16 mouse cellular contexts compared by ENCODE assay signal in genomic region chr11:8881521-8881920, GRCm38 (mm10).
DNase-seq lines count a peak whose midpoint lies in the region; ATAC-seq and TF ChIP-seq lines count a peak whose summit lies in the region.
"Had no signal": no experiment of that assay in that cellular context is flagged by ENCODE, and none has a peak within 500 bp of the region (broad histone marks: within the 10 kb centered on the region; RNA-seq: fewer than 3 reads in every experiment).

No protein-coding gene starts in this region.

- no peak for TF ChIP-seq EP300 in lung, postnatal 0 days (IDR thresholded peaks at IDR 0.05)

- H3K27me3 ChIP-seq in hindbrain, postnatal 0 days (ENCODE audit: insufficient read depth, low read length): no peaks in the 10 kb centered on the region
- H3K27me3 ChIP-seq in hindbrain, embryonic 11.5 days (ENCODE audit: control insufficient read depth, insufficient read depth, low read length): no peaks in the 10 kb centered on the region
- no peaks in the 10 kb centered on the region for H3K27me3 ChIP-seq in lung, postnatal 0 days (replicated peaks; ENCODE audit: insufficient read depth, low read length)
- peaks cover 3% of the 10 kb centered on the region for H3K27me3 ChIP-seq in G1E (ENCODE audit: insufficient read depth, low read length)
- H3K27me3 ChIP-seq: embryonic facial prominence, embryonic 13.5 days; hindbrain, embryonic 12.5 days; limb, embryonic 13.5 days had no signal

- no peaks in the 10 kb centered on the region for H3K4me1 ChIP-seq in hindbrain, postnatal 0 days (ENCODE audit: insufficient read depth, low read length)
- no peaks in the 10 kb centered on the region for H3K4me1 ChIP-seq in hindbrain, embryonic 11.5 days (replicated peaks; ENCODE audit: control insufficient read depth, insufficient read depth, low read length)
- no peaks in the 10 kb centered on the region for H3K4me1 ChIP-seq in lung, postnatal 0 days (ENCODE audit: insufficient read depth, low read depth, low read length)
- H3K4me1 ChIP-seq in G1E (ENCODE audit: insufficient read depth, low read depth, low read length): no peaks in the 10 kb centered on the region
- H3K4me1 ChIP-seq: embryonic facial prominence, embryonic 13.5 days; hindbrain, embryonic 12.5 days; limb, embryonic 13.5 days had no signal

- H3K9ac ChIP-seq in hindbrain, postnatal 0 days (replicated peaks; ENCODE audit: low read length): no peak overlapping the region
- no peak overlapping the region for H3K9ac ChIP-seq in hindbrain, embryonic 11.5 days (ENCODE audit: low read depth, low read length)
- H3K9ac ChIP-seq in lung, postnatal 0 days (replicated peaks; ENCODE audit: low read depth): no peak overlapping the region
- H3K9ac ChIP-seq: embryonic facial prominence, embryonic 13.5 days; hindbrain, embryonic 12.5 days; limb, embryonic 13.5 days had no signal

- no peak overlapping the region for H3K27ac ChIP-seq in hindbrain, postnatal 0 days
- no peak overlapping the region for H3K27ac ChIP-seq in hindbrain, embryonic 11.5 days (ENCODE audit: low read depth, low read length)
- H3K27ac ChIP-seq in lung, postnatal 0 days (ENCODE audit: low read length): no peak overlapping the region
- H3K27ac ChIP-seq: embryonic facial prominence, embryonic 13.5 days; hindbrain, embryonic 12.5 days; limb, embryonic 13.5 days had no signal

- 58% methylated on average over 2 of the region's 2 CpGs for WGBS in hindbrain, postnatal 0 days
- WGBS in hindbrain, embryonic 11.5 days: 74% methylated on average over 2 of the region's 2 CpGs
- 71% methylated on average over 2 of the region's 2 CpGs for WGBS in lung, postnatal 0 days

- H3K9me3 ChIP-seq in hindbrain, postnatal 0 days (ENCODE audit: low read length): no peaks in the 10 kb centered on the region
- H3K9me3 ChIP-seq in hindbrain, embryonic 11.5 days (ENCODE audit: control insufficient read depth, low read length): no peaks in the 10 kb centered on the region
- no peaks in the 10 kb centered on the region for H3K9me3 ChIP-seq in lung, postnatal 0 days (ENCODE audit: low read length)
- no peaks in the 10 kb centered on the region for H3K9me3 ChIP-seq in G1E (replicated peaks)
- H3K9me3 ChIP-seq: embryonic facial prominence, embryonic 13.5 days; hindbrain, embryonic 12.5 days; limb, embryonic 13.5 days had no signal

- H3K4me2 ChIP-seq in hindbrain, postnatal 0 days (ENCODE audit: low read depth, low read length): no peak overlapping the region
- no peak overlapping the region for H3K4me2 ChIP-seq in hindbrain, embryonic 11.5 days (replicated peaks; ENCODE audit: low read depth, low read length)
- no peak overlapping the region for H3K4me2 ChIP-seq in lung, postnatal 0 days (replicated peaks; ENCODE audit: low read depth, low read length)
- H3K4me2 ChIP-seq: embryonic facial prominence, embryonic 13.5 days; hindbrain, embryonic 12.5 days; limb, embryonic 13.5 days had no signal

- TF ChIP-seq CTCF in hindbrain, postnatal 0 days (IDR thresholded peaks at IDR 0.05; ENCODE audit: low read depth): peak; percentile 31
- TF ChIP-seq CTCF in lung, postnatal 0 days (IDR thresholded peaks at IDR 0.05): peak; percentile 38; the same call in 1 of the 2 replicates
- TF ChIP-seq CTCF in G1E (IDR thresholded peaks at IDR 0.05; ENCODE audit: low read depth, low read length): no peak

- no peaks in the 10 kb centered on the region for H3K36me3 ChIP-seq in hindbrain, postnatal 0 days (ENCODE audit: insufficient read depth, low read length)
- H3K36me3 ChIP-seq in hindbrain, embryonic 11.5 days (ENCODE audit: control insufficient read depth, insufficient read depth, low read length): no peaks in the 10 kb centered on the region
- H3K36me3 ChIP-seq in lung, postnatal 0 days (ENCODE audit: insufficient read depth, low read length): no peaks in the 10 kb centered on the region
- H3K36me3 ChIP-seq in G1E (replicated peaks): no peaks in the 10 kb centered on the region
- H3K36me3 ChIP-seq: embryonic facial prominence, embryonic 13.5 days; hindbrain, embryonic 12.5 days; limb, embryonic 13.5 days had no signal

- ATAC-seq in hindbrain, postnatal 0 days: no peak
- ATAC-seq in hindbrain, embryonic 11.5 days (ENCODE audit: low FRiP score): no peak
- no peak for ATAC-seq in lung, postnatal 0 days
- ATAC-seq in G1E (ENCODE audit: extremely low read depth, insufficient number of reproducible peaks, low FRiP score, poor library complexity, severe bottlenecking): peak; percentile 4; the same call in 1 of the 2 replicates
- ATAC-seq in CD4-positive, CD25-positive, alpha-beta regulatory T cell, adult 4 months: no peak

- H3K4me3 ChIP-seq in hindbrain, postnatal 0 days (ENCODE audit: low read length): no peak overlapping the region
- no peak overlapping the region for H3K4me3 ChIP-seq in hindbrain, embryonic 11.5 days (ENCODE audit: low read depth, low read length)
- no peak overlapping the region for H3K4me3 ChIP-seq in lung, postnatal 0 days (ENCODE audit: low read depth, low read length)
- no peak overlapping the region for H3K4me3 ChIP-seq in G1E (ENCODE audit: low read depth, low read length)
- H3K4me3 ChIP-seq: embryonic facial prominence, embryonic 13.5 days; hindbrain, embryonic 12.5 days; limb, embryonic 13.5 days had no signal

- no peak for DNase-seq in hindbrain, postnatal 0 days (ENCODE audit: low spot score)
- no peak for DNase-seq in hindbrain, embryonic 11.5 days (ENCODE audit: low spot score)
- no peak for DNase-seq in lung, postnatal 0 days (ENCODE audit: low spot score)
- DNase-seq in lung, postnatal 36 days: no peak
- no peak for DNase-seq in G1E (ENCODE audit: low spot score)
- no peak for DNase-seq in kidney, postnatal 25 days
- DNase-seq: cerebellum, postnatal 10 days; gastrocnemius, postnatal 14 days; lung, adult 18-20 months; midbrain, embryonic 14.5 days; right cerebral cortex, adult 18-20 months; spleen, adult 18-20 months had no signal
